Mouse (Mus musculus) ES-E14 (cell line): ENCODE results near the gene Fam13a.

Source experiments
- CHD2 ChIP-seq: IDR thresholded peaks from 2 replicates; pipeline ENCODE4 v1.6.1; 2014; ENCODE audit warnings: mild to moderate bottlenecking, low read depth, low read length, inconsistent platforms
- MAFK ChIP-seq: IDR thresholded peaks from 2 replicates; pipeline ENCODE4 v1.6.1; 2014; ENCODE audit warnings: mild to moderate bottlenecking, low read depth, low read length, inconsistent platforms; ENCODE audit not compliant: insufficient read depth

DNA sequence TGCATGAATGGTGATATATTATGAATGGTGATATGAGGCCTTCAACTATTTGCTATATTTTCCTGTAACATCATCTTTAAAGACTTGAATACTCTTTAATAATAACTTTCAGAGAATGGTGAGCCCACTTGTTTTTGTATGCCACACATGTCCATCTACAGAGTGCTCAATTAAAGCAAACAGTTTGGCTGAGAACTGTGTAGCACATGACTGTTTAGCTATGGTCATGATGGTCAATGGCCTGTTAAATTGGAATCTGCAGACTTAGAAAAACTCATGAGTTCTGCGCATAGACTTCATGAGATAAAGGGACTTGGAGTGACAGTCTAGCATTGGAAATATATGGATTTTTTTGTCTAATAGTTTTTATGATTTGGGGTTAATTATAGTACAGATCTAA is 73.9 kb downstream of the Fam13a start:
- TF ChIP-seq MAFK, result no peak
- TF ChIP-seq CHD2, result no peak
